Mouse (Mus musculus) MEL (cell line): Measurements from ENCODE around the gene Creb5. TPM values are rescaled to one million over a fixed set of nuclear protein-coding genes. Genes with fewer than 3 reads are reported as not detected.

Experiments
- DNase-seq: peaks from one replicate; pipeline ENCODE4 v3.0.0; 2011; ENCODE audit warnings: low read depth, low spot score
- H3K27ac ChIP-seq: 2 replicates; pipeline ENCODE4 v1.5.1; 2012; ENCODE audit warnings: low read depth, mild to moderate bottlenecking, control low read depth, low read length, moderate library complexity; ENCODE audit not compliant: control insufficient read depth
- H3K27me3 ChIP-seq, 2 experiments: fragments of 150-350 bp in 1 of 2; sonication (generic) in 1 of 2; 2 replicates each; pipeline ENCODE4 v1.6.1; 2012; ENCODE audit warnings: low read length in 2 of 2, mild to moderate bottlenecking in 2 of 2, improper control_type of control experiment in 1 of 2, moderate library complexity in 1 of 2; ENCODE audit not compliant: insufficient read depth in 2 of 2, control insufficient read depth in 1 of 2
- H3K36me3 ChIP-seq, 2 experiments: 2 replicates each; pipeline ENCODE4 v1.6.1; 2012 to 2014; ENCODE audit warnings: low read length in 2 of 2, improper control_type of control experiment in 1 of 2, inconsistent platforms in 1 of 2, mild to moderate bottlenecking in 1 of 2; ENCODE audit not compliant: insufficient read depth in 2 of 2, control insufficient read depth in 1 of 2
- H3K4me1 ChIP-seq, 2 experiments: fragments of 150-350 bp in 1 of 2; sonication (generic) in 1 of 2; 2 replicates each; pipeline ENCODE4 v1.6.1; 2012; ENCODE audit warnings: low read length in 2 of 2, improper control_type of control experiment in 1 of 2, mild to moderate bottlenecking in 1 of 2; ENCODE audit not compliant: insufficient read depth in 2 of 2, control insufficient read depth in 1 of 2
- H3K4me3 ChIP-seq, 2 experiments: fragments of 150-350 bp in 1 of 2; sonication (generic) in 1 of 2; 2 replicates each; pipeline ENCODE4 v1.5.1; 2012; ENCODE audit warnings: low read depth in 2 of 2, low read length in 2 of 2, mild to moderate bottlenecking in 2 of 2, moderate library complexity in 2 of 2, control low read depth in 1 of 2, improper control_type of control experiment in 1 of 2; ENCODE audit not compliant: control insufficient read depth in 1 of 2, insufficient read depth in 1 of 2
- H3K79me2 ChIP-seq: 2 replicates; pipeline ENCODE4 v1.6.1; 2012; ENCODE audit warnings: mild to moderate bottlenecking, low read length, moderate library complexity; ENCODE audit not compliant: control insufficient read depth, poor library complexity, insufficient read depth
- H3K9ac ChIP-seq: 2 replicates; pipeline ENCODE4 v1.6.1; 2012; ENCODE audit warnings: low read depth, mild to moderate bottlenecking, control low read depth, low read length, moderate library complexity; ENCODE audit not compliant: control insufficient read depth, poor library complexity, severe bottlenecking
- H3K9me3 ChIP-seq: fragments of 150-350 bp; sonication (generic); replicated peaks from 2 replicates; pipeline ENCODE4 v1.6.1; 2012; ENCODE audit warnings: mild to moderate bottlenecking, low read length, improper control_type of control experiment, moderate library complexity; ENCODE audit not compliant: insufficient read depth
- BHLHE40 ChIP-seq: IDR thresholded peaks from 2 replicates; pipeline ENCODE4 v1.6.1; 2012; ENCODE audit warnings: low read depth, mild to moderate bottlenecking, inconsistent platforms, low read length, improper control_type of control experiment, borderline replicate concordance
- CHD1 ChIP-seq: IDR thresholded peaks from 2 replicates; pipeline ENCODE4 v1.6.1; 2012; ENCODE audit warnings: low read depth, mild to moderate bottlenecking, inconsistent platforms, low read length, improper control_type of control experiment
- CHD2 ChIP-seq: IDR thresholded peaks from 2 replicates; pipeline ENCODE4 v1.6.1; 2011; ENCODE audit warnings: low read length, improper control_type of control experiment
- E2F4 ChIP-seq: IDR thresholded peaks from 2 replicates; pipeline ENCODE4 v1.6.1; 2011; ENCODE audit warnings: low read depth, low read length, improper control_type of control experiment, borderline replicate concordance
- ELF1 ChIP-seq: IDR thresholded peaks from 2 replicates; pipeline ENCODE4 v1.6.1; 2014; ENCODE audit warnings: low read depth, mild to moderate bottlenecking, inconsistent platforms, low read length, improper control_type of control experiment, moderate library complexity
- EP300 ChIP-seq, 2 experiments: IDR thresholded peaks; 2 replicates each; pipeline ENCODE4 v1.6.1; 2011; ENCODE audit warnings: improper control_type of control experiment in 2 of 2, low read length in 2 of 2, low read depth in 1 of 2, mild to moderate bottlenecking in 1 of 2
- ETS1 ChIP-seq: IDR thresholded peaks from 2 replicates; pipeline ENCODE4 v1.6.1; 2012; ENCODE audit warnings: low read depth, mild to moderate bottlenecking, inconsistent platforms, low read length, improper control_type of control experiment, moderate library complexity
- GABPA ChIP-seq: IDR thresholded peaks from 2 replicates; pipeline ENCODE4 v1.6.1; 2012; ENCODE audit warnings: low read depth, mild to moderate bottlenecking, inconsistent platforms, low read length, improper control_type of control experiment, moderate library complexity
- JUND ChIP-seq: IDR thresholded peaks from 2 replicates; pipeline ENCODE4 v1.6.1; 2011; ENCODE audit warnings: low read depth, mild to moderate bottlenecking, improper control_type of control experiment, low read length
- MAFK ChIP-seq: IDR thresholded peaks from 2 replicates; pipeline ENCODE4 v1.6.1; 2011; ENCODE audit warnings: low read depth, mild to moderate bottlenecking, low read length, improper control_type of control experiment, borderline replicate concordance
- MYB ChIP-seq: IDR thresholded peaks from 2 replicates; pipeline ENCODE4 v1.6.1; 2011; ENCODE audit warnings: mild to moderate bottlenecking, low read depth, low read length, improper control_type of control experiment
- MYC ChIP-seq: IDR thresholded peaks from 2 replicates; pipeline ENCODE4 v1.6.1; 2011; ENCODE audit warnings: low read depth, mild to moderate bottlenecking, low read length, improper control_type of control experiment, moderate library complexity
- POLR2A ChIP-seq, 2 experiments: IDR thresholded peaks; 2 replicates each; pipeline ENCODE4 v1.6.1; 2011 to 2012; ENCODE audit warnings: low read length in 2 of 2, mild to moderate bottlenecking in 2 of 2, control low read depth in 1 of 2, improper control_type of control experiment in 1 of 2, low read depth in 1 of 2, moderate library complexity in 1 of 2; ENCODE audit not compliant: control insufficient read depth in 1 of 2, insufficient read depth in 1 of 2, poor library complexity in 1 of 2
- POLR2AphosphoS5 ChIP-seq: IDR thresholded peaks from 2 replicates; pipeline ENCODE4 v1.6.1; 2012; ENCODE audit warnings: low read depth, borderline replicate concordance, mild to moderate bottlenecking, inconsistent platforms, low read length, moderate library complexity, mixed read lengths
- RCOR1 ChIP-seq: IDR thresholded peaks from 2 replicates; pipeline ENCODE4 v1.6.1; 2012; ENCODE audit warnings: low read depth, mild to moderate bottlenecking, inconsistent platforms, low read length, improper control_type of control experiment
- SIN3A ChIP-seq: IDR thresholded peaks from 2 replicates; pipeline ENCODE4 v1.6.1; 2012; ENCODE audit warnings: low read length, improper control_type of control experiment, inconsistent platforms
- SMC3 ChIP-seq: IDR thresholded peaks from 2 replicates; pipeline ENCODE4 v1.6.1; 2011; ENCODE audit warnings: low read depth, low read length, improper control_type of control experiment
- TAL1 ChIP-seq: IDR thresholded peaks from 2 replicates; pipeline ENCODE4 v1.6.1; 2012; ENCODE audit warnings: mild to moderate bottlenecking, inconsistent platforms, low read length, moderate library complexity, mixed read lengths
- TBP ChIP-seq: IDR thresholded peaks from 2 replicates; pipeline ENCODE4 v1.8.0; 2011; ENCODE audit warnings: low read depth, low read length, improper control_type of control experiment
- UBTF ChIP-seq: IDR thresholded peaks from 2 replicates; pipeline ENCODE4 v1.6.1; 2012; ENCODE audit warnings: low read depth, mild to moderate bottlenecking, inconsistent platforms, low read length, improper control_type of control experiment, moderate library complexity, borderline replicate concordance; ENCODE audit not compliant: insufficient read depth
- USF1 ChIP-seq: IDR thresholded peaks from 2 replicates; pipeline ENCODE4 v1.6.1; 2014; ENCODE audit warnings: low read depth, mild to moderate bottlenecking, inconsistent platforms, low read length, improper control_type of control experiment, moderate library complexity
- USF2 ChIP-seq, 2 experiments: IDR thresholded peaks; 2 replicates each; pipeline ENCODE4 v1.6.1; 2011 to 2012; ENCODE audit warnings: improper control_type of control experiment in 2 of 2, low read length in 2 of 2, borderline replicate concordance in 1 of 2, inconsistent platforms in 1 of 2, low read depth in 1 of 2, mild to moderate bottlenecking in 1 of 2; ENCODE audit not compliant: insufficient read depth in 1 of 2
- ZC3H11A ChIP-seq: IDR thresholded peaks from 2 replicates; pipeline ENCODE4 v1.6.1; 2012; ENCODE audit warnings: low read depth, mild to moderate bottlenecking, inconsistent platforms, low read length, improper control_type of control experiment
- ZKSCAN1 ChIP-seq: IDR thresholded peaks from 2 replicates; pipeline ENCODE4 v1.6.1; 2012; ENCODE audit warnings: low read depth, mild to moderate bottlenecking, inconsistent platforms, low read length, improper control_type of control experiment, moderate library complexity
- polyA plus RNA-seq, 2 experiments: library from polyadenylated mRNA; stranded (reverse) in 1 of 2; unstranded in 1 of 2; fragments of >175 nt in 1 of 2; fragments of >200 nt in 1 of 2; gene quantifications; 2 replicates each; pipeline versions ENCODE4 v1.2.1 to v1.2.4; 2012; ENCODE audit warnings: low replicate concordance in 2 of 2, low read depth in 1 of 2; ENCODE audit not compliant: insufficient read length in 2 of 2, insufficient read depth in 1 of 2, missing spikeins in 1 of 2
- total RNA-seq: library from RNA; depleted of rRNA; stranded (reverse); fragments of 300-350 nt; gene quantifications from 2 replicates; pipeline ENCODE4 v1.2.3, GENCODE M21; 2012

Creb5 gene
- total and polyA plus RNA-seq, 3 experiments = not detected

DNA sequence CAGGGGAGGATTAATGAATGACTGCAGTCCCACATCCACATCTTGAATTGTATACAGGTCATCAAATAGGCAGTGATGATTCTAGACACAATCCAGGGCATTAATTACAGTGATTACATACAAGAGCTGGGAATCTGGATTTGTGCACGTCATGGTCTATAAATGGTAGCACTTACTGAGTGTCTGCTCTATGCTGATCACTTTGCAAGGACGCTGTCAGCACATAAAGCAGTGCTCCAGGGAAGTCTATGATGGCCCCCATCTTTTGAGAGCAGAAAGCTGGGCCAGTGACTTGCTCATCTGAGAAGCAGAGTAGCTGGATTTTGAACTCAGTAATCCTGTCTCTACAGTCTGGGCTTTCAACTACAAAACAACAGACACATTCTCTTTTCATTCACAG lies 318.1 kb downstream of the Creb5 start:
- DNase-seq = no peak
- Histone ChIP-seq H3K79me2 (no peaks in the 10 kb centered on the region), H3K27me3 (no peaks in the 10 kb centered on the region; a peak in 1 of 4 replicates), H3K27ac (no peak overlapping the region), H3K4me3 (no peak overlapping the region), H3K9ac (no peak overlapping the region), H3K9me3 (no peaks in the 10 kb centered on the region), H3K36me3 (no peaks in the 10 kb centered on the region), H3K4me1 (no peaks in the 10 kb centered on the region)
- TF ChIP-seq RCOR1 = no peak
- TF ChIP-seq ZC3H11A = no peak
- TF ChIP-seq USF1 = no peak
- TF ChIP-seq MAFK = no peak
- no peak for TF ChIP-seq SMC3

DNA sequence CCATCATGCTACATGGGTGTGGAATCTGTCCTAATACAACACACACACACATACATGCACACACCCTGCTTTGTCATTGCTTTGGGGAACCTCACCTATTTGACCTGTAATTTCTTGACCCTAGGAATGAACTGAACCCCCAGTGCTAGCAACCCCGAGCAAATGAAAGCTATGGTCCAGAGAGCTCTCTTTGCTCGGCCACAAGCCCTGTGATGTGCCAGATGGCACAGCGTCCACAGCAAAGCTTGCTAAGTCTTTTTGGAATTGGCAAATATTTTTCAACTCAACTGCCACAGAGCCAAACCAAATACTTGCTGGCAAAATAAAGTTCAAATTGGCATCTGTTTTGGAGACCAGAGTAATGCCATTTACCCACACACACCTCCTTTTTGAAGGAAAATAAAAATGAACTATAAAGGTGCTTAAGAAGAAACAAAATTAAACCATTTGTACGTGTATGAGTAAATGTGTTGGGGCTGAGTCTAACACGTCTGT lies 324.4 kb downstream of the Creb5 start:
- Histone ChIP-seq H3K27ac (no peak overlapping the region), H3K4me1 (no peaks in the 10 kb centered on the region), H3K27me3 (no peaks in the 10 kb centered on the region), H3K9me3 (no peaks in the 10 kb centered on the region), H3K36me3 (no peaks in the 10 kb centered on the region), H3K9ac (no peak overlapping the region), H3K79me2 (no peaks in the 10 kb centered on the region), H3K4me3 (no peak overlapping the region)
- DNase-seq = no peak
- no peak for TF ChIP-seq ETS1
- TF ChIP-seq TBP = no peak
- TF ChIP-seq ZC3H11A = no peak
- TF ChIP-seq POLR2A (IDR thresholded peaks at IDR 0.05; ENCODE audit: control insufficient read depth in 1 of 2, insufficient read depth in 1 of 2, low read depth in 1 of 2, low read length in 2 of 2, poor library complexity in 1 of 2) = no peak
- no peak for TF ChIP-seq UBTF
- no peak for TF ChIP-seq MYB
- TF ChIP-seq TAL1 = no peak
- TF ChIP-seq MAFK = no peak
- no peak for TF ChIP-seq EP300 (IDR thresholded peaks at IDR 0.05; ENCODE audit: low read depth in 1 of 2, low read length in 2 of 2)

DNA sequence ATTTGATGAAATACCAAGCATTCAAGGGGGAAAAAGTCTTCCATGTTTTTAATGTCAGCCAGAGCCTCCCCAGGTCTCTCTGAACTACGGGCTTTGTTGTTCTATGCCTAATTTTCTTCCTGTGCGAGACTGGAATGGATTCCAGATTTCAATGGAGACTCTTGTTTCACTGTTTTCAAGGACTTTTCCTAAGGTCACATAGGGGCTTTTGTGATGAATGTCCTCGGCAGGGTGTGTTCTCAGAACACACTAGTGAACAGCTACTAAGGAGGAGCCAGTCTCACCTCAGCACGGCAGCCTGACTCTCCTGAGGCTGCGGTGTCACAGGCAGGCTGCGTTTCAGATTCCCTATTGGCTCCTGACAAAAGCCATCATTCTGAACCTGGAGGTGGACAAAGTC lies 325.6 kb downstream of the Creb5 start:
- H3K4me1 ChIP-seq = no peaks in the 10 kb centered on the region
- DNase-seq = no peak
- no peak overlapping the region for H3K4me3 ChIP-seq
- H3K79me2 ChIP-seq = no peaks in the 10 kb centered on the region
- no peaks in the 10 kb centered on the region for H3K36me3 ChIP-seq
- TF ChIP-seq TBP = no peak
- no peak for TF ChIP-seq MYB
- no peak for TF ChIP-seq ETS1
- no peak for TF ChIP-seq JUND
- no peak for TF ChIP-seq ZKSCAN1
- no peak for TF ChIP-seq TAL1
- no peak for TF ChIP-seq USF2 (IDR thresholded peaks at IDR 0.05; ENCODE audit: borderline replicate concordance in 1 of 2, insufficient read depth in 1 of 2, low read depth in 1 of 2, low read length in 2 of 2)
- TF ChIP-seq MYC = no peak
- TF ChIP-seq CHD1 = no peak
- TF ChIP-seq CHD2 = no peak
- no peak for TF ChIP-seq GABPA
- no peak for TF ChIP-seq UBTF
- TF ChIP-seq SIN3A = no peak
- no peak for TF ChIP-seq BHLHE40
- no peak for TF ChIP-seq ELF1
- no peak for TF ChIP-seq POLR2AphosphoS5
- TF ChIP-seq POLR2A (IDR thresholded peaks at IDR 0.05; ENCODE audit: control insufficient read depth in 1 of 2, insufficient read depth in 1 of 2, low read depth in 1 of 2, low read length in 2 of 2, poor library complexity in 1 of 2) = no peak
- no peak for TF ChIP-seq USF1
- TF ChIP-seq E2F4 = no peak
- no peaks in the 10 kb centered on the region for H3K9me3 ChIP-seq
- H3K27ac ChIP-seq = no peak overlapping the region
- H3K9ac ChIP-seq = no peak overlapping the region
- no peaks in the 10 kb centered on the region for H3K27me3 ChIP-seq
